ENCODE assay signal across 14 mouse cellular contexts in the genomic region with DNA sequence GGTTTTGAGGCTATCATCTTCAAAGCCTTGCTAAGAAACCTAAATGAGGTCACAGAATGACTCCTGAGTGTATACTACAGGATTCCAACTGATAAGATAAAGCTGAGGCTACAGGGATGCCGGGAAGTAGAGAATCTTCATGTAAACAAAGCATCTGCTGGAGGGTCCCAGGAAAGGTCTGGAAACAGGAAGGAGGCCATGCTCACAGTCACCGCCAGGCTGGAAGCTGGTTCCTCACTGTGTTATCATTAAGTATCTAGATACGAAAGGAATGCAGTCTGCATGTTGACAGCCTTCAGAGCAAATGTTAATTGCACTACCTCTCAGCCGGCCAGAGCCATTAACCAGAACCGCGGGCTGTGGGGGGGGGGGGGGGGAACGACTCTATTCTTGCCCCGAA.
DNase-seq lines count a peak whose midpoint lies in the region; ATAC-seq and TF ChIP-seq lines count a peak whose summit lies in the region.
"Had no signal": no experiment of that assay in that cellular context is flagged by ENCODE, and none has a peak within 500 bp of the region (broad histone marks: within the 10 kb centered on the region; RNA-seq: fewer than 3 reads in every experiment).

No protein-coding gene starts in this region.

- TF ChIP-seq CTCF in kidney, adult 2 months (conservative IDR thresholded peaks at IDR 0.05; ENCODE audit: insufficient read depth, insufficient read length, low read depth, low read length): no peak
- TF ChIP-seq CTCF in lung, embryonic 14.5 days (IDR thresholded peaks at IDR 0.05; ENCODE audit: low read depth): 0 out of 2 replicates have a peak, but pooled peaks have one; percentile 29

- no peaks in the 10 kb centered on the region for H3K36me3 ChIP-seq in heart, embryonic 10.5 days
- no peaks in the 10 kb centered on the region for H3K36me3 ChIP-seq in kidney, embryonic 14.5 days (ENCODE audit: control insufficient read depth, insufficient read depth, low read length)
- H3K36me3 ChIP-seq in kidney, adult 2 months (ENCODE audit: control insufficient read depth, insufficient read depth, low read length): no peaks in the 10 kb centered on the region
- no peaks in the 10 kb centered on the region for H3K36me3 ChIP-seq in lung, embryonic 14.5 days (ENCODE audit: insufficient read depth)
- no peaks in the 10 kb centered on the region for H3K36me3 ChIP-seq in liver, embryonic 12.5 days
- H3K36me3 ChIP-seq: midbrain, embryonic 15.5 days had no signal

- no peaks in the 10 kb centered on the region for H3K9me3 ChIP-seq in heart, embryonic 10.5 days
- H3K9me3 ChIP-seq in kidney, embryonic 14.5 days (ENCODE audit: control insufficient read depth, low read length): 0 out of 2 replicates have a peak, but pooled peaks cover 3% of the 10 kb centered on the region
- H3K9me3 ChIP-seq in lung, embryonic 14.5 days (ENCODE audit: low read depth, low read length): no peaks in the 10 kb centered on the region
- H3K9me3 ChIP-seq in liver, embryonic 12.5 days (replicated peaks): no peaks in the 10 kb centered on the region
- H3K9me3 ChIP-seq: midbrain, embryonic 15.5 days had no signal

- H3K27me3 ChIP-seq in heart, embryonic 10.5 days (ENCODE audit: insufficient read depth, poor library complexity, severe bottlenecking): no peaks in the 10 kb centered on the region
- H3K27me3 ChIP-seq in kidney, embryonic 14.5 days (ENCODE audit: control insufficient read depth, insufficient read depth, low read length): no peaks in the 10 kb centered on the region
- no peaks in the 10 kb centered on the region; the same call in 1 of the 2 replicates for H3K27me3 ChIP-seq in kidney, adult 2 months (replicated peaks; ENCODE audit: control insufficient read depth, insufficient read depth, low read length)
- no peaks in the 10 kb centered on the region for H3K27me3 ChIP-seq in lung, embryonic 14.5 days (ENCODE audit: insufficient read depth, low read length)
- no peaks in the 10 kb centered on the region for H3K27me3 ChIP-seq in liver, embryonic 12.5 days (replicated peaks)
- H3K27me3 ChIP-seq: midbrain, embryonic 15.5 days; Patski had no signal

- no peak for TF ChIP-seq POLR2A in kidney, adult 2 months (IDR thresholded peaks at IDR 0.05; ENCODE audit: low read depth, low read length)

- H3K9ac ChIP-seq in kidney, embryonic 14.5 days (ENCODE audit: low read depth, low read length): no peak overlapping the region
- H3K9ac ChIP-seq in lung, embryonic 14.5 days: no peak overlapping the region
- H3K9ac ChIP-seq in liver, embryonic 12.5 days: no peak overlapping the region
- H3K9ac ChIP-seq: midbrain, embryonic 15.5 days had no signal

- peak overlapping the region; percentile 4 for H3K27ac ChIP-seq in heart, embryonic 10.5 days
- no peak overlapping the region for H3K27ac ChIP-seq in kidney, embryonic 14.5 days (ENCODE audit: low read depth, low read length)
- no peak overlapping the region for H3K27ac ChIP-seq in kidney, adult 2 months (ENCODE audit: insufficient read depth, low read depth, low read length)
- H3K27ac ChIP-seq in lung, embryonic 14.5 days (ENCODE audit: low read depth): no peak overlapping the region
- H3K27ac ChIP-seq in liver, embryonic 12.5 days: no peak overlapping the region
- H3K27ac ChIP-seq: midbrain, embryonic 15.5 days had no signal

- no peak for ATAC-seq in kidney, embryonic 14.5 days (ENCODE audit: low FRiP score, low TSS enrichment)
- peak; percentile 68; the same call in 1 of the 2 replicates for ATAC-seq in lung, embryonic 14.5 days (ENCODE audit: insufficient read depth)
- ATAC-seq in liver, embryonic 12.5 days: no peak
- ATAC-seq: midbrain, embryonic 15.5 days; Patski had no signal

- 0 out of 2 replicates have a peak overlapping the region, but pooled peaks have one; percentile 2 for H3K4me2 ChIP-seq in kidney, embryonic 14.5 days (replicated peaks; ENCODE audit: low read depth, low read length)
- H3K4me2 ChIP-seq in lung, embryonic 14.5 days: peak overlapping the region; percentile 46
- peak overlapping the region; percentile 20; the same call in 1 of the 2 replicates for H3K4me2 ChIP-seq in liver, embryonic 12.5 days
- H3K4me2 ChIP-seq: midbrain, embryonic 15.5 days had no signal

- DNase-seq in heart, embryonic 10.5 days (ENCODE audit: low spot score): no peak
- no peak for DNase-seq in heart, adult 8-10 months (ENCODE audit: low spot score)
- no peak for DNase-seq in kidney, adult 2 months
- peak; percentile 48 for DNase-seq in lung, embryonic 14.5 days
- DNase-seq in lung, postnatal 14 days: no peak
- DNase-seq in ovary, adult 18-20 months (ENCODE audit: low spot score): no peak
- DNase-seq: cerebellum, adult 9-11 months; heart, postnatal 10 days; right cerebral cortex, postnatal 25 days; thymus, adult 18-20 months had no signal

- peak overlapping the region; percentile 38; the same call in 1 of the 2 replicates for H3K4me3 ChIP-seq in heart, embryonic 10.5 days
- H3K4me3 ChIP-seq in kidney, embryonic 14.5 days (ENCODE audit: low read length): no peak overlapping the region
- no peak overlapping the region for H3K4me3 ChIP-seq in kidney, adult 2 months (ENCODE audit: insufficient read depth, low read depth, low read length)
- H3K4me3 ChIP-seq in lung, embryonic 14.5 days (ENCODE audit: low read depth, low read length): no peak overlapping the region
- no peak overlapping the region for H3K4me3 ChIP-seq in liver, embryonic 12.5 days
- H3K4me3 ChIP-seq: midbrain, embryonic 15.5 days had no signal

- H3K4me1 ChIP-seq in heart, embryonic 10.5 days: peaks cover 27% of the 10 kb centered on the region
- H3K4me1 ChIP-seq in kidney, embryonic 14.5 days (ENCODE audit: control insufficient read depth, insufficient read depth, low read length): no peaks in the 10 kb centered on the region; the same call in 1 of the 2 replicates
- 0 out of 2 replicates have a peak, but pooled peaks cover 2% of the 10 kb centered on the region for H3K4me1 ChIP-seq in kidney, adult 2 months (ENCODE audit: control insufficient read depth, insufficient read depth, low read length)
- H3K4me1 ChIP-seq in lung, embryonic 14.5 days (ENCODE audit: insufficient read depth): peaks cover 9% of the 10 kb centered on the region
- no peaks in the 10 kb centered on the region for H3K4me1 ChIP-seq in liver, embryonic 12.5 days
- H3K4me1 ChIP-seq: midbrain, embryonic 15.5 days had no signal

- under 1% methylated on average over 8 of the region's 8 CpGs for WGBS in heart, embryonic 10.5 days
- 10% methylated on average over 8 of the region's 8 CpGs for WGBS in kidney, embryonic 14.5 days
- 11% methylated on average over 8 of the region's 8 CpGs for WGBS in kidney, adult 2 months
- 2% methylated on average over 8 of the region's 8 CpGs for WGBS in lung, embryonic 14.5 days
- 3% methylated on average over 8 of the region's 8 CpGs for whole genome bisulfite sequencing in liver, embryonic 12.5 days (ENCODE audit: insufficient replicate concordance)
